Mouse (Mus musculus): Measurements from ENCODE around the gene Pwwp2a.

Pwwp2a gene

DNA sequence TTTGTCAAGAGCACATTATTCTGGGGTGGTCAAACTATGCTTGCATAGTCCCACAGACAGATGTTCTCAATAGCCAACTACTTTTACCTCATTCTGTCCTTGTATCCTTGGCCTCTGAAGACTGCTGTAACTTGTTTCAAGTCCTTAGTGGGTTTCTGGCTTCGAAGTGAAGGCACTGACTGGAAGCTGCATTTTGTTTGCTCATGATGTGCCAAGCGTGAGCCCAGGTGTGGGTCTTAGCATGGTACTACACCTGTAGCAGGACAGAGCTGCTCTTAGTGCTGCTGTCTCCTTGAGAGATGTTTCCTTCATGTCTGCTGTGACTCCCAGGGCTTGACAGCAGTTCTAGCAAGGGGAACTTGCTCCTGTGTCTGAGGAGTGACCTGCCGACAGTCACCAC is 41.6 kb downstream of the Pwwp2a start:
- DNase-seq (ENCODE audit: extremely low spot score) = no peak

DNA sequence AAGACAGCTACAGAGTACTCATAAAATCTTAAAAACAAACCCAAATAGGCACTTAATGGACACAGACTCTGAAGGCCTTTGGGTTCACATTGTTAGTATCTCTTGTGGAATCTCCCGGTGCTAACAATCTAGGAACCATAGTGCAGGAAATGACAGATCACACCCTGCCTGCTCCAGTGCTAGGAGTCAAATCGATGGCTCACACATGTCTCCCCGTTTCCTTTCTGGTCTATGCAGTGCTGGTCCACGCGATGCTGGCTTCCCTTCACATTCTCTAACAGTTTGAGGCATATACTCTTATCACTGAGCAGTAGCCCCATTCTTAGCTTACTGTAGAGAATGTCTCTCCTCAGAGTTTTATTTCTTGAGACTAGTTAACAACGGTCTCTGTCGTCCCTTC is 46.0 kb downstream of the Pwwp2a start:
- DNase-seq (ENCODE audit: extremely low spot score) = no peak

DNA sequence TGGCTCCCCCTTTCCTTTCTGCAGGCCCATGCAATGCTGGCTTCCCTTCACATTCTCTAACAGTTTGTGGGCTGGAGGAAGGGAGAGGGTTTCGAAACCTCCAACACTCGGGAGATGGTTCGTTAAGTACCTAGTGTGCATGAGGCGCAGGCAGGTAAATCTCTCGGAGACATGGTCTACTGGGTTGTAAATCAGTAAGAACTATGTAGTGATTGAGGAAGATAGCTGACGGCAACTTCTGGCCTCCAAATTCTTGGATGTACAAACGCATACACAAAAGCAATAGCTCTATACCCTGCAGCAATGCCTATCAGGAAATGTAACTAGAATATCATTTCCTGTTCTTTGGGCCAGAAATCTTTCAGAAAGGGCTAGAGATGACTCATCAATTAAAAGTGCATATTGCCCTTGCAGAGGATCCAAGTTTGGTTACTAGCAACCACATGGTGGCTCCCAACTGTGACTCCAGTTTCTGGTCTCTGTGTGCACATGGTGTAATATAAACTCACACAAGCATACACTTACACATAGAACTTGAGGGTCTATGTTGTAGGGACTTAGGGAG is 47.0 kb downstream of the Pwwp2a start:
- DNase-seq (ENCODE audit: extremely low spot score) = no peak

DNA sequence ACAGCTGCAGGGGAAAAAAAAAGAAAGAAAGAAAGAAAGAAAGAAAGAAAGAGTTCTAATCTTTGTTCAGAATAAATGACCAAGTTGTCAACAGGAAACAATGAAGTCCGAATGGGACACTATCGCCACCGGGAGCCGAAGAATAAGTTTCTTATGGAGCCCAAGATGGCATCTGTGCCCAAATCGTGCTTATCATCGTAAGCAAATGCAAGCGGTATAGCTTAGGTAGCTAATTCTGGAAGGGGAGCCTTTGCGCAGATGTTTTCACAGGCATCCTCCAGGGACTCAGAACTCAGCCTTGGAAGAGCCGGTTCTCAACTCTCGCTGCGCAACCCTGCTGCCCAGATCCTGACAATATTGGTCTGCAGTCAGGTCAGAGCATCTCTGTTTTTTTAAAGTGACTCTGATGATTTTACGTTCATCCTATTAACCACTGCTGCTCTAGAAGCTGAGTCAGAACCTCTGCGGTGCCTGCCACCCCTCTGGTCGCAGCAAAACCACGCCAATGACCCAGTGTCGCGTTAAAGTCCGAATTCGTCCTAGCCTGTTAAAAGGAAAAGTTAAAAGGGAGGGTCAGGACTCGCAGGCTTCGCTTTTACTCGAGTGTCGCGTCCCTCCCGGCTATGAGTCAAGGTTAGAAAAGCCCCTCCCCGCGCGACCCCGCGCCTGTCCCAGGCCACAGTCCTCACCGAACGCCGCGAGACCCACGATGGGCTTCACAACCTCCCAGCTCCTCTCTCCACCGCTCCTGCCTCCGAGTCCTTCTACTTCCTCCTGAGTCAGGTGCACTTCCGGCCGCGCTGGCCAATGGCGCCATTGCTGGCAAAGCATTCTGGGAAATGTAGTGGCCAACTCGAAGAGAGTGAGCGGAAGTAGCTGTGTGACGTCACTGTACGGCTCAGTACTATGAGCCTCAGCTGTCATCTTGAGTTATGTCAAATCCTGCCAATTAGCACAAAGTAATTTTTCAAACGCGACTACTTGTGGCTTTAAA is 65.7 kb downstream of the Pwwp2a start, which contains the start of gene Ttc1:
Gene Ttc1, minus strand, starts transcription at position 776 of the 994 bp plus-strand sequence.
- peak; percentile 92 for DNase-seq (ENCODE audit: extremely low spot score)

DNA sequence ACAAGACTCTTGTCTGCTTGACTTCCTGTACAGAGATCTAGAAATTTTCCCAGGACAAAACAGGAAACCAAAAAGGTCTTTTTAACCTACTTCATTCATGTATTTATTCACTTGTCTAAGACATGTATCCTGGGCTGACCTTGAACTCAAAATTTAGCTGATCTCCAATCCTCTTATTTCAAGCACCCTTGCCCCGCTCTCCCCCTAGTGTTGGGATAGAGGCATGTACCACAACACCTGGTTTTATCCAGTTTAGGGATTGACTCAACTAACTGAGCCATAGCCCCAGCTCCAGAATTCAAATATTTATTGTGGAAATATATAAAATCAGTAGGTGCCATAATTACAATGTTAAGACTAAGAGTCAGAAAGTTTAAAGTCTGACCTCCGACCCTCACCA is 69.7 kb downstream of the Pwwp2a start:
- no peak for DNase-seq (ENCODE audit: extremely low spot score)

DNA sequence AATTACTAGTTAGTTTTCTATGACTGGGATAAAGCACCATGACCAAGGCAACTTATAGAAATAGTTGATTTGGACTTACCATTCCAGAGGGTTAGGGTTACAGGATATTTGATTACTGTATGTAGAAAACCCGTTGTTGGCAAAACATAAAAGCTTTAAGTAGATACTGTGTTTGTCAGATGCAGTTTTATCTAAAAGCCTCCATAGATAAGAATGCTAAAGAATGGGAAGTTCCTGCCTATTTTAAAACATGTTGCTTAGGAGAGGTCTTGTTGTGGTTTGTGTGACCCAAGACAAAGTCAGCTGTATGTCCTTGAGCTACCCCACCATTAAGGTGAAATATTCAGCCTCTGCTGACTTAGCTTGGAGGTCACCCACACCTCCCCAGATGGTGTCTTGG is 72.8 kb downstream of the Pwwp2a start:
- no peak for DNase-seq (ENCODE audit: extremely low spot score)

DNA sequence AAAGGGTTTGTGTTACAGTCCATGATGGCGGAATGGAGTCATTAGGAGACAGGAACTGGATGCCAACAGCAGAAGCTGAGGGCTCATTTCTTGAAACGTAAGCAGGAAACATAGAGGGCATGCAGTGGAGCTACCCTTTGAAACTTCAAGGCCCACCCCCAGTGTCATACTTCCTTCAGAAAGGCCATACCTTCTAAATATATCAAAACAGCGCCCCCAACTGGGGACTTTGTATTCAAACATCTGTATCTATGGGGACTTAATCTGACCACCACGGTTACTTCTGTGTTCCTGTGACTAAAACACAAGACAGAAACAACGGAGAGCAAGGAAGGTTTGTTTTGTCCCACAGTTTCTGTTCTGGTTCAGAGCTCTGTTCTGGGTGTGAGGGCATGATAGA is 73.6 kb downstream of the Pwwp2a start:
- no peak for DNase-seq (ENCODE audit: extremely low spot score)

DNA sequence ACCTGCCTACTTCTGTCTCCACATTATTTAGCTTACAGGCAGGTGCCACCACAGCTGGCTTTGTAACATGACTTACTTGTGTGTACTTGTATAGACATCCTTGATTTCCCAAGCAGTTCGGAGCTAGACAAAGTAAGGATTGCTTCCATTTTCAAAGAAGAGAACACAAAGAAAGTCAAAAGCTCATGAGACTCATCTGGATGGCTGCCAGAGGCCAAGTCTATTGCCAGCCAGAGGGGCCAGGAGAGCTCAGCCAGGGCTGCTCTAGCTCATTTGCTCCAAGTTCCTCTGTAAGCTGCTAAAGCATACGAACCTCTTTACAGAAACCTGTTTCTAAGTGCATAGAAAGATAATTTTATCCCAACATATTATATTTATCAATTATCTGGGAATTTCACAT is 76.6 kb downstream of the Pwwp2a start:
- no peak for DNase-seq (ENCODE audit: extremely low spot score)

DNA sequence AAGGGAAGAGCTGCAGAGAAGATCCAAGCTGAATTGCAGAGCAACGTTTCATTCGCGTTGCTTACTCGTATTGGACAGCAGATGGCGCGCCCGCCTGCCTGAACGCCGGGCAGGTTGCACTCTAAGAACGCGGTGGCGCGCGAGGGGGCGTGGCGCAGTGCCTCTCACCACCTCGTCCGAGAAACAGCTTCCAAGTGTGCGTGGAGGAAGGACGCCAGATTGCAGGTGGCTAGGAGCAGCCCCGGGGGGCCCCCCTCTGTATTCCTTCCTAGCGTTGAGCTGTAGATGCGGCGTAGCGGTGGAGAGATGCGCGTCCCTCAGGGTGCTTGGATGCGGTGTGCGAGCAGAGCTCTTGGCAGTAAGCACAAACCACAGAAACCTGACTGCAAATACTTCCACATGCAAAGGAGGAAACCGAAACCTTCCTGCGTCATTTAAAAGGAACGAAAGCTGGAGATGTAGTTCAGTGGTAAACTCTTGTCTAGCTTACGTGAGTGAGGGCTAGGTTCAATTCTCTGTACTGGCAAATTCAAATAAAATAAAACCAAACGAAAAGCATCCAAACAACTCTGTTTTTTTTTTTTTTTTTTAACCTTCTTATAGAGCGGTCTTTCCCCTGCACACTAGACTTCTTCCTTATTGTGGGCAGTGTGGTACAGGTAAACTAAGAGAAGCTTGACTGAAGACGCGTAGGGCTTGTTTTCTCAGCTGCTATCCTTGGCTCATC is 85.3 kb downstream of the Pwwp2a start:
- DNase-seq (ENCODE audit: extremely low spot score) = peak; percentile 80

DNA sequence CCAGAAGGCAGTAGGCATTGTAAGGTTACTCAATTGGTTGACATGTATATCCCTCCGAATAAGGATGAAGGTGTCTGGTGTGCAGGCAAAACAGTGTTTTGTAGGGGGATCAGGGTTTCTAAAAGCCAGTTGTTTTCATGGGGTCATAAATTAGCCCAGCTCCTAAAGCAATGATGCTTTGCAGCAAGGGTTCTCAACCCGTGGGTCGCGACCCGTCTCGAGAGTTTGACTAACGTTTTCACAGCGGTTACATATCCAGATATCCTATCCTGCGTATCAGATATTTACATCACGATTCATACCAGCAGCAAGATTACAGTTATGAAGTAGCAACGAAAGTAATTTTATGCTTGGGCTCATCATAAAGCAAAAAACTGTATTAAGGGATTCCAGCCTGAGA is 86.0 kb downstream of the Pwwp2a start:
- DNase-seq (ENCODE audit: extremely low spot score) = no peak

DNA sequence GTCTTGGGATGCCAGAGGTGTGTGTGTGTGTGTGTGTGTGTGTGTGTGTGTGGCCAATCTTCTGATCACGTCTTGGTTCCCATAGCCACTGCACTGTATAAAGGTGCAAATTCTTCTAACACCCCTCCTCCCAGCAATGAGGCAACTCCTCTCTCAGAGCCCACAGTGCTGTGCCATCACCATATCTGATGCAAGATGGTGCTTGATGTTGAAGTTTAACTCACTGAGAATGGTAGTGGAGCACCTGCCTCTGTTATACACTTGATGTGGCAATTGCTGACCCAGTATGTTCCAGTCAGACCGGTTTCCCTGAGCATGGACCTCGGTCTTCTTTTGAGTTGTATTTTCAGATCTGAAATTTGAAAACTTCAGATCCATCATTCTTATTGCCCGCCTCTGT is 88.3 kb downstream of the Pwwp2a start:
- DNase-seq (ENCODE audit: extremely low spot score) = no peak
